Mouse (Mus musculus) urinary bladder, adult 2 months (tissue): ENCODE data around the gene Setd2. TPM values are rescaled to one million over a fixed set of nuclear protein-coding genes. Genes with fewer than 3 reads are reported as not detected.
A peak's percentile ranks its signal among the peaks of the same experiment; 100 is the strongest.

Experiments
- DNase-seq: peaks from one replicate; pipeline ENCODE4 v3.0.0; 2022; ENCODE audit warnings: low spot score
- polyA plus RNA-seq: library from polyadenylated mRNA; depleted of rRNA; stranded (reverse); fragments of >200 nt; gene quantifications from 2 replicates; pipeline ENCODE4 v1.2.3, GENCODE M21; 2012

The Setd2 gene
- polyA plus RNA-seq, 1 experiment = 52.0 TPM

DNA sequence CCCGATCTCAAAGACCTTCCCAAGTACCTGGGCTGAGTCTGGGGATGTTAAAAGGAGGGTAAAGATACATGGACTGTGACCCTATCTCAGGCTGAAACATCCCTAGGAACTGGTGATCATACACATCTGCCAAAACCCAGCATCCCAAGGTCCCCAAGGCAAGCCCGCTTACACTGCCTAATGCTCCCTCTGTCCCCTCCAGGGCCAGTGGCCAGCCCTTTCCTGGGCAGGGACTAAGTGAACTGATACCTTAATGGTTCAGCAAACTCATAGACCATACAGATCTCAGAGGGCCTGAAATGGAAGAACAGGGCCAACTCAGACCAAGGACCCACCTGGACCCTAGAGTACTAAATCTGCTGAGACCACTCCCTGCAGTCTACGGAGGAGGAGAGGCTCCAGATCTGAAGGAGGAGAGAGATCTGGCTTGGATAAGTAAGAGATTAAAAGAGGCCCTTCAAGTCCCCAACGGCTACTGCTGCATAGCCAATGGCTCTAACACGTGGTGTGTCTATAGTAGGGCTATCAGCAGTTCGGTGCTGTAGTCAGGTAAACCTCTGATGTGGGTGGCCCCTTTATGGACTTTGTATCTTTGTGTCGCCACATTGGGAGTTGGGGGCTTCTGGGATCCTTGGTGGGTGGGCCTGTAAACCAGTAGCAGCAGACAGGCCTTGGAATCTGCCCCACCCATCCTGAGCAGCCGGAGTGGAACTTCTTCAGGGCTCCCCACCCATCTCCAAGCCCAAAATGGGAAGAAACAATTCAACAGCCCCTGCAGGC, 91.2 kb downstream of the Setd2 start:
- peak; percentile 17 for DNase-seq

DNA sequence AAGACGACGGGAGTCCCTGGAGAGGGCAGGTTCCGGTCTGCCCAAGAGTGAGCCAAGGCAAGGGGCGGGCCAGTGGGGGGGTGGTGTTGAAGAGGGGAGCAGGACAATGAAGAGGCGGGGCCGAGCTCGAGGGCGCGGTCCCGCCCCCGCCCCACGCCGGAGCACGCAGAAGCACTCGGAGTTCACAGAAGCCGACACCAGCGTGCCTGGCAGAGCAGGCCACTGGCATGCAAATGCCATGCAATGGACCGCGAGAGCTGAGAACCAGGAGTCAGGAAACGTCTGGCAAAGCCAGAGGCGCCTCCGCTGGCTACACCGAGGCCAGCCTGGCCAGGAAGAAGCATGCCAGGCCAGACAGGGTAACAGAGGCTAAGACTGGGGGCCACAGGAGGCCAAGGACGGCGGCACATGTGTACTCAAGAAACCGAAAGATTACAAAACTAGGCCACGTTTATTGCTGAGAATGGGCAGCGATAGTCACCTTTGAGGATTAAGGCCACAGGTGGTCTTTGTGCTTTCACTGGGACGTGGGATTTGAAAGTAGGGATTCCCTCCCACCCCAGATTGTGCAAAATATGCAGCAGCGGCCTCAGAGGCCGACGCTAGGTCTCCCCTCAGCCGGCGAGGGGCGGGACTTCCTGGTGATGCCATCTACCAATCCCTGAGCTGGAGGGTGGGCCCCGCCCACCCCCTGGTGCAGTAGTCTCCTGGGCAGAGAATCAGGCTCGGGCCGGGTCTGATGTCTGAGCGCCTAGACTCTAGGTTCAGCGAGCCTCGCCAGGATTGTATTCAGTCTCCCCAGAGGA, 92.2 kb downstream of the Setd2 start, which contains the start of gene Nradd:
Gene Nradd (minus strand): TSS at position 92 of the 806 bp plus-strand sequence.
- peak; percentile 63 for DNase-seq

GRCm38 (mm10) chr9:110625350-110625908, 93.0 kb downstream of the Setd2 start:
- no peak for DNase-seq

DNA sequence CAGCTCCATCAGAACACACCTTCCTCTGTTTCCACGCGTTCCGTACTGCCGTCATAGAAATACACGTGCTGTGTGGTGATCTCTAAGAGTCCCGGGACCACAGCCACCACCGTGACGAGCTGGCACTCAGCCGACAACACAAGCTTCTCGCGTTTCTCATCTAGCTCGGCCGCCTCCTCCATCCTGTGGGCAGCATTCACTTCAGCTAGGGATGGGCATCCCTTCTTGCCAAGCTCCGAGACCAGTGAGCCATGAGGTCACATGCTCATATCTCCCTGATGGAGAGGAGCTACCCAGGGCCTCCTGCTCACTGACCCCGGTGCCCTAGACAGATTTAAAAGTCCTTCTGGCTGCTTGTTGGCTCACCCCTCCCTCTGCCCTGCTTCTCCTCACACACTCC, 97.8 kb downstream of the Setd2 start:
- no peak for DNase-seq

DNA sequence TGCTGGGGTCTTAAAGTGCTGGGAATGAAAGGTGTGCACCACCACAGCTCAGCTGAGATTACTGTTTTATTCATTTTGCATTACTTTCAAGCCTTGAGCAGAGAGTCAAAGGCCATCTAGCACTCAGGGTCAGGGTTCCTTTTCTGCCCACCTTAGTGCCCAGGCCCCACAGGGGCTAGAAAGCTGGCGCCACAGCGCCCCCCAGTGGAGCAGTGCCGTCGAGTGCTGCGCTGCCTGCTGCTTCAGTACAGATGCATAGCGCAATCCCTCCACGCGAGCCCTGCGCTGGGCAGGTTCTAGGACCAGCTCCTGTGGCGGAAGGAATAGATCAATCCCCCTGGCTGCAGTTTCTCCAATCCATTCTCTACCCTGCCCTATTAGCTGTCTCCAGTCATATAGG, 98.8 kb downstream of the Setd2 start:
- DNase-seq = no peak

DNA sequence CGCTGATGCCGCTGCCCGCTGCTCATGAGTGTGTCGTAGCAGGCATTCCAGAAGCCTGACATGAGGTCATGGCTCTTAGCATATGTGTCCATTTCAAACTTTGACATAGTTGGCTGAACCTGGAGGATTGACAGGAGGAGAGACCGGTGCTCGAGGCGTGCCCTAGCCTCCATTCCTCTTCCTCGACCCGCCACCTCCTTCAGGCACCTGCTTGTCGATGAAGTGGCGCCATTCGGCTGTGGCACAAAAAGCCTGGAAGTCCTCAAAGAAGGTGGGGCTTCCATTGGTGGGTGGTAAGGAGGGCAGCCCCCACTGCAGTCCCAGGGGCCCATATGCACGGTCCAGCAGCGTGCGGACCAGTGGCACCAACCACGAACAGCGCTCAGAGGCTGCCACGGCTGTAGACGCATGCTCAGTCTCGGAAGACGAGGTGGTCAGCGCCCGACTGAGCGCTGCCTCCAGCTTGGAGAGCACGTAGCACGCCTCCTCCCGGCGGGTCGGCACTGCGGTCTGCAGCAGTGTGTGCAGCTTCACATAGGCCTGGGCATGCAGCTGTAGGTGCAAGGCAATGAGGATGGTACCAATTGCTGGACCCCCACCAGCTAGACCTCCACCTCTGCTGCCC, 99.4 kb downstream of the Setd2 start:
- no peak for DNase-seq

DNA sequence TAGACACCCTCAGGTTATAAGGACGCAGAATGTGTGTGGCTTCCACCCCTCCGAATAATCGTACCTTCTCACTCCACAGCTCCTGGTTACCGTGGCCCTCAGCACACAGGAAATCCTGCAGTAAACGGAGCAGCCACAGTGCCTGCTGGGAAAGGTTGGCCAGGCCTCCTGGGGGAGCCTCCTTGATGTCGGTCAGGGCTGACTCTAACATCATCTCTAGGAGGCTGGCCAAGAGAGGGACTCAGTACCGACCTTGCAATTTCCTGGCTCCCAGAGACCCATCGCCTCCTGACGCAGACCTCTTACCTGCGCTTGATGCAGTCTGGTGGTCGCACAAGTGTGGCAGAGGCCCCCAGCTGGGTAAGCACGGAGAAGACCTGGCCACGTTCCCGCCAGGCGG, 100.3 kb downstream of the Setd2 start:
- no peak for DNase-seq

- no peak for DNase-seq
Observed at GRCm38 (mm10) chr9:110633882-110634281, 101.5 kb downstream of the Setd2 start.

DNA sequence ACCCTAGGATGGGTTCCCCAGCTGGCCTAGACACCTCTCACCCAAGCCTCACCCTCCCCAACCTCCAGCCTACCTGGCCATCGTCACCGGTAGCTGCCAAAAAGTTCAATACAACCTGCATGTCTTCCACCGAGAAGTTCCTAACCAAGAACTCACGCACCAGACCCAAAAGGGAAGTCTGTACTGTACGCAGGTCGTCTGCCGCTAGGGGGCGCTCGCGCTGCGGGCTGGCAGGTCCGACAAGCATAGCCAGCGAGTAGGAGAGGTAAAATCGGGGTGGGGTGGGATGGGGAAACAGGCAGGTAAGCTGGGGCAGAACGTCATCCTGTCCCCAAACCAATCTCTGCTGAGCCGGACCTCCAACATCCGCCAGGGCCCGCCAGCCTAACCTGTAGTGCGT, 102.8 kb downstream of the Setd2 start:
- peak; percentile 88 for DNase-seq

- no peak for DNase-seq
Observed at GRCm38 (mm10) chr9:110638611-110639021, 106.2 kb downstream of the Setd2 start.

DNA sequence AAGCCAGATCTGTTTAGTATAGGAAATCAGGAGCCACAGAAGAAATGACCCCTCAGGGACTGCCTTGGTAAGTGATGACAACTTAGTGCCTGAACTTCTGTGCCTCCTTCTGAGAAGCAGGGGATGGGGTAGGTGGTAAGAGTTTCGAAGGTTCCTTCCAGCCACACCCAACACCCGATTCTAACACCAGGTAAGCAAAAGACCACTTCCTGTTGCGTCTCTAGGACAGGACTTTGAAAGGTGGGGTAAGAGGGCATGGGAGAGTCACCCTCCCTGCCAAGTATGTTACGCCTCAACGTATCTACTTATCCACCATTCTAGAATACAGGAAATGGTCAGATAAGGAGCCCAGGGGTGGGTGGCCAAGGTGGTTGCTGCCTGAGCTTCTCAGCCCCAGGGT, 108.6 kb downstream of the Setd2 start:
- no peak for DNase-seq

DNA sequence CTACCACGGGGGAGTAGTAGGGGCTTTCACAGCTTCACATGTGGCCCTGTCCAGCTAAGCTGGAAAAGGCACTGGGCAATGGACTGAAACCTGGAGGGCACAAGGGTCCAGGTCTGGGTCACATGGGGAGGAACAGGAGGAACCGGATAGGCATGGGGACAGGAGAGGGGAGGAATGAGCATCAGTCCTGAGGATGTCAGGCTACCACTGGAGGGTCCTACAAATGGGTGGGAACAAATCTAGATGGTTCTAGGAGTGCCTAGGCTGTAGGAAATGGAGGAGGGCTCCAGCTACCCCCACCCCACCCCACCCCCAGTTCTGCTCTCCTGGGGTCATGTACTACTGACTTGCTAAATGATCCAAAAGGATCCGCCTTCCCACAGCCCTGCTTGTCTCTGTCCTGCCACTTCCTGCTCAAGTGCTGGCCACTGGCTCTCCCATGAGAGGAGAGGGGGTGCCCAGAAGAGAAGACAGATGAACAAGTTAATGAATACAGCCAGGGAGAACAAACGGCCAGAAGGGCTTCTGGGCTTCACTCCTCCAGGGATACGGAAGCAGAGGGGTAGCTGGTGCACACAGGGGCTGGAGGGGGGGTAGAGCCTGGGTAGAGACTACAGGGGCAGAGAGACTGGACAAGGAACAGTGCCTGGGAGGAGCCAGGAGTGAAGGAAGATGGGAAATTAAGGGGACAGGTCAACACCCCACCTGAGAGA, 110.6 kb downstream of the Setd2 start:
- no peak for DNase-seq

GRCm38 (mm10) chr9:110643787-110644186, 111.4 kb downstream of the Setd2 start:
- no peak for DNase-seq

GRCm38 (mm10) chr9:110644295-110644694, 111.9 kb downstream of the Setd2 start:
- DNase-seq = no peak

DNA sequence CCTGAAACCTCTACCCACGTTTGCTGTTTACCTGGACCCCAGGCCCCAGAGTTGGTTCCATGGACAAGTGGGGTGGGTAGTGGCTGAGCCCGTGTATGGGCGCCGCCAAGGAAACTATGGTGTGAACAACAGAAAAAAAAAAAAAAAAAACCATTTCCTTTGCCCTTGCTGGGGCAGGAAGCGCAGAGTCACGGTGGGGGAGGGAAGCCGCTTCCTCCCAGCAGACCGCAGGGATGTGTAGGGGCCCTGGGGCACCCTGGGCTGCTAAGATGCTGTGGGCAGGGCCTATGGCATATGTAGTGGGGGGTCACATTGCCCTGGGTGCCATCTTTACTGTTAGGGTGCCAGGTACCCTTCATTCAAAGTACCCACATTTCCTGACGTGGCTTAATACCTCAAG, 112.8 kb downstream of the Setd2 start:
- DNase-seq = no peak

DNA sequence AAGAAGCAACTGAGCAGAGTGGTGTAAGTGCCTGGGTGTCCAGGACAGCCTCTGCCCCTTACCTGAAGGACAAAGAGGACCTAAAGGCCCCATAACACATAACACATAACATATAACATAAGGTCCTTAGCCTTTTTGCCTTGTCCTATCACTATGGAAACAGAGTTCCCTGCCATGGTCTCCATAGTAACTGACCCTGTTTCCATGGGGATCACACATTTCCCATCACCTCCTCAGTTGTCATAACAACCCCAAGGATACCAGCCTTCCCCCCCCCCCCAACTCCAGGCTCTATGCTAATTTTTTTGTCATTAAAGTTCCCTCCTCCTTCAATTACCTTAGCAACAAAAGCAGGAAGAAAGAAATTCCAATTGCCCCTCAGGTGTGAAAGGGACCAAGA, 117.4 kb downstream of the Setd2 start:
- no peak for DNase-seq

GRCm38 (mm10) chr9:110651931-110652722, 119.7 kb downstream of the Setd2 start:
- no peak for DNase-seq

GRCm38 (mm10) chr9:110652963-110653654, 120.7 kb downstream of the Setd2 start:
- no peak for DNase-seq

GRCm38 (mm10) chr9:110653655-110654461, 121.5 kb downstream of the Setd2 start, which contains the start of gene Nbeal2:
Gene Nbeal2, minus strand, starts transcription at chr9:110654161.
- DNase-seq = peak; percentile 90
